Mouse (Mus musculus) liver, postnatal 0 days (tissue): ENCODE results near the gene Ccr5.

ENCODE experiments used
- CTCF ChIP-seq: sonication (generic); IDR thresholded peaks from 2 replicates; pipeline ENCODE4 v1.5.1; 2016; ENCODE audit warnings: antibody characterized with exemption, low read depth
- EP300 ChIP-seq: IDR thresholded peaks from 2 replicates; pipeline ENCODE4 v1.6.1; 2016; ENCODE audit warnings: antibody characterized with exemption, low read depth, mild to moderate bottlenecking

- TF ChIP-seq CTCF (no peak), EP300 (no peak)
Measured at GRCm38 (mm10) chr9:124099127-124099526, 22.2 kb upstream of the Ccr5 start.
